Mouse (Mus musculus) cerebellum, adult 11-12 months (tissue): ENCODE data around the gene Asah2.

Experiments
- DNase-seq: peaks from one replicate; pipeline ENCODE4 v3.0.0; 2022

Asah2 gene

GRCm38 (mm10) chr19:31971405-31971804 is 136.6 kb downstream of the Asah2 start:
- DNase-seq, result no peak

- DNase-seq, result no peak
These were observed 140.0 kb downstream of the Asah2 start for GRCm38 (mm10) chr19:31967933-31968532.

GRCm38 (mm10) chr19:31963147-31963546 is 144.9 kb downstream of the Asah2 start:
- no peak for DNase-seq

GRCm38 (mm10) chr19:31960434-31960833 is 147.6 kb downstream of the Asah2 start:
- no peak for DNase-seq

GRCm38 (mm10) chr19:31956359-31956758 is 151.7 kb downstream of the Asah2 start:
- no peak for DNase-seq

GRCm38 (mm10) chr19:31954696-31955095 is 153.3 kb downstream of the Asah2 start:
- DNase-seq, result no peak

GRCm38 (mm10) chr19:31954267-31954666 is 153.7 kb downstream of the Asah2 start:
- no peak for DNase-seq

- DNase-seq, result no peak
These were observed 154.2 kb downstream of the Asah2 start for GRCm38 (mm10) chr19:31953799-31954198.

GRCm38 (mm10) chr19:31950793-31951489 is 157.1 kb downstream of the Asah2 start:
- DNase-seq, result no peak
